Mouse (Mus musculus) ES-Bruce4 (cell line): Measurements from ENCODE around the gene H2afy2.

Experiments
- CTCF ChIP-seq: IDR thresholded peaks from one replicate; pipeline ENCODE4 v1.8.1; 2011; ENCODE audit warnings: low read depth, low read length
- EP300 ChIP-seq: IDR thresholded peaks from 2 replicates; pipeline ENCODE4 v1.6.1; 2011; ENCODE audit warnings: low read depth, low read length; ENCODE audit not compliant: insufficient read depth
- POLR2A ChIP-seq: IDR thresholded peaks from one replicate; pipeline ENCODE4 v1.8.1; 2011; ENCODE audit warnings: low read length; ENCODE audit not compliant: insufficient read depth

GRCm38 (mm10) chr10:61723271-61723670 is 60.7 kb downstream of the H2afy2 start:
- no peak for TF ChIP-seq EP300
- TF ChIP-seq CTCF, result no peak
- TF ChIP-seq POLR2A, result no peak
